Mouse (Mus musculus) right cerebral cortex, postnatal 4 days (tissue): ENCODE data around the gene Psmd3.
A peak's percentile ranks its signal among the peaks of the same experiment; 100 is the strongest.
"Not testable (repeated sequence)": the region's sequence is repeated elsewhere in the genome, so short reads cannot be mapped to it uniquely, and the experiment has no call there.

Source experiments
- DNase-seq: peaks from one replicate; pipeline ENCODE4 v3.0.0-alpha.2; 2022

Psmd3 gene

DNA sequence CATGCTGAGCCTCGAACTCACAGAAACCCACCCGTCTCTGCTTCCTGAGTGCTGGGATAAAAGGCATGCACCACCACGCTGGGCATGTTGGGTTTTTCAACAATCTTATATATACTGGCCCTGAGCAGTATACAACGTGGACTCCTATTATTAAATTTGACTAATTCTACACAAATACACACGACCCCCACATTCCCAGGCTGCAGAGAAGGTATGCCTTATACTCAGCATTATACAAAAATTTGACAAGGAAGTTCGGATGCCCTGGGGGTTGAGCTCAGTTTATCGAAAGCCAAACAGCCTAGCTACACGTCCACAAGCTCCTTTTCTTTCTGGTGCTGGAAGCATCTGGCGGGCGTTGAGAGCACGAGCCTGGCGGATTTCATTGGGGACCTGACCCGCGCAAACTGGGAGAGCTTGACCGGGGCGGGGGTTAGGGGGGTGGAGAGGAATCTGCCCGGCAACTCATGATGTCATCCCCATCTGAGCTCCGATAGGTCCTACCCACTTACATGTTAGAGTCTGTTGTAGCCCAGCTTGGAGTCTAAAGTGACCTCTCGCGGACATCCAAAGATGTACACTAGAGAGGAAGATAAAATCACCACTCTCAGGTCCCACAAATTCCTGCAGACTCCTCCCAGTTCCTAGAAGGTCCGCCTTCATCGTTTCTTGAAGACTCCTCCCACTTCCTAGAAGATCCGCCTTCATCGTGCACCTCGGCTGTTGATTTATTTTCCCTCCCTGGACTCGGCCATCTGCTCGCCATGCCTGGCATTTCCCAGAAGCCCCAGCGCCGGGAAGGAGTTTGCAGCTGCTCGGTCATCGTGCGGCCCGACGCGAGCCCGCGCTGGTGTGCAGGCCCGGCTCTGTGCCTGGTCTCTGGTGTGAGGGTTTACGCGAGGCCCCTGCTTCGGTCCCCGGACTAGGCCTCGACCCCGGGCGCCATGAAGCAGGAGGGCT lies at the start of gene Psmd3:
Gene Psmd3, plus strand, starts transcription at position 769 of the 960 bp plus-strand sequence.
- DNase-seq: peak; percentile 91

DNA sequence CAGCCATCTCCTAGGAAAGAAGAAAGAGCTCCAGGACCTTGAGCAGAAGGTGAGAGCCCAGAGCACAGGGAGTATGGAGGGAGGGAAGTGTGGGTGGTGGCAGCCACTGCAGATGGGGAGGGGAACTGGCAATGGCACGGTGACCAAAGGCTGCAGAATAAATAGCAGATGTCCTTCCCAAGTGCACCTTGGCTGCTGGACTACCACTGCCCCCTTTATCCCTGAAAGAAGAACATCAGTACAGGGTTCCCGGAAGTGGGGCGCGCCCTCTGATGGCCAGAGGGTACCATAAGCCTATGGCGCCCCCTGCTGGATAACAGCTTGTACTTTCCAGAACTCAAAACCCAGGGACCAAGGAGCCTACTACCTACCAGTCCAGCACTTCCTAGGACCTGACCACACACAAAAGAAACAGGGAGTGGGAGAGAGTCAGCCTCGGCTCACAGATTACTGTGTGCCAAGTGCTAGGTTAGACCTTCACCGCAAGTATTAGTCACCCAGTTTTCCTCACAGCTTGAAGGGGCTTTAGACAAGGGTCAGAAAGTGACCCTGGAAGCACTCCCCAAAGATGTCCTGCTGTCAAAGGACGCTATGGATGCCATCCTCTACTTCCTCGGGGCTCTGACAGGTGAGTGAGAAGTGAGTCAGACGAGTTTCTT lies 46.9 kb upstream of the Psmd3 start:
- peak; percentile 7 for DNase-seq

DNA sequence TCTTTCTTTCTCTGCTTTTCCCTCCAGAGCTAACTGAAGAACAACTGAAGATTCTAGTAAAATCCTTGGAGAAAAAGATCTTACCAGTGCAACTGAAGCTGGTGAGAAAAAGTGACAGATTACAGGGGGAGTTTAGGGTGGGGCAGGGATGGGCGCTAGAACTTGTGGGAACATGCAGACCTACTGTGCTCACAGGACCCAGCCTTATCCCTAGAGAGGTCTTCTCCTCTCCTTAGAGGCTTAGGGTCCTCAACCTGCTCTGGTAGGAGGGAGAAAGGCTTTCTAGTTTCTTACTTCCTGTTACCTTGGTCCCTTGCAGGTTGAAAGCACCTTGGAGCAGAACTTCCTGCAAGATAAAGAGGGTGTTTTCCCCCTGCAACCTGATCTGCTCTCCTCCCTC lies 44.9 kb upstream of the Psmd3 start:
- no peak for DNase-seq

DNA sequence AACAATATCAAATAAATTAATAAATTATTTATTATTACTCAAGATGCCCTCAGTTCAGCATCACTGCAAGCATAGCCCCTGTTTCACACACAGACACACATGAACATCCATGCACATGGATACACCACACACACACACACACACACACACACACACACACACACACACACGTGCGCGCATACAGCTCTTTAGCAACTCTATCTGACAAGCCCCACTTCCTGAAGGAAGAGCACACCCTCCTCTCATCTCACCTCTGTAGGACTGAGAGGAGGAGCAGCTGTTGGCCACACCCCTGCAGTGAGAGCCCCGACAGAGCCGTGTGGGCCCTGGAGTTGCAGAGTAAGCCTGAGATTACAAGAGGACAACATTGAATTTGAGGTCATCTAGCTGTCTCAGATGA lies 42.3 kb upstream of the Psmd3 start:
- no peak for DNase-seq

DNA sequence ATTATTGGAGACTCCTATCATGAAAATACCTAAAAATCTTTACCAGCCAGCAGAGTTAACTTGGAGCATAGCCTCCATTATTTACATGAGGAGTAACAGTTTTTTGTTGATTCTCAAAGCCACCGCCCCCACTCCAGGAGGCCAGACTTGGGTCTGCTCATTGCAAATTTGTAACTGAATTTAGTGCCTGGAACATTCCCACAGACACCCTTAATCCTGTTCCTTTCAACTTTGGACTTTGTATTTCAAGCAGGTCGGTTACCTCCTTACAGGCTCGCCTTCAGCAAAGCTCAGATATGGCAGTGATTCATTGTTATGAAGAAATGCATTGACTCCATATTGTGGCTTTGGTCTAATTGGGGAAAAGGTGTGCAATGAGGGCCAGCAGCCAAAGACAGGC lies 37.6 kb upstream of the Psmd3 start:
- no peak for DNase-seq

DNA sequence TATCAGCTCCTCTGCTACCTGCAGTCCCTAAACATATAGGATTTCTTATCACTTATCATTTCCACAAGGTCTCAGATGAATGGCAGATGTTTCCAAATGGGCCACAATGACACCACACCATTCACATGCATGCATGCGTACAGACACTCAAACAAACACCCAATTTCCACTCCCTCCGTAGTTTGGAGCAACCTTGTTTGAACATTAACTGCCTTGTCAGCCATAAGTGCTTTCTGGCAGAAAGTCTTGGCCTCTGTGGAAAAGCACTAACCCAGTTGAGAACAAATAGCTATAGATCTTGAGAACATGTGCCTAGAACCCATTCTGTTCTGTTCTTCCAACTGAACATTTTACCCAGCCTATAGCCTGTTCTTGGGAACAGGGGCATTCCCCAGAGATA lies 36.4 kb upstream of the Psmd3 start:
- DNase-seq: no peak

DNA sequence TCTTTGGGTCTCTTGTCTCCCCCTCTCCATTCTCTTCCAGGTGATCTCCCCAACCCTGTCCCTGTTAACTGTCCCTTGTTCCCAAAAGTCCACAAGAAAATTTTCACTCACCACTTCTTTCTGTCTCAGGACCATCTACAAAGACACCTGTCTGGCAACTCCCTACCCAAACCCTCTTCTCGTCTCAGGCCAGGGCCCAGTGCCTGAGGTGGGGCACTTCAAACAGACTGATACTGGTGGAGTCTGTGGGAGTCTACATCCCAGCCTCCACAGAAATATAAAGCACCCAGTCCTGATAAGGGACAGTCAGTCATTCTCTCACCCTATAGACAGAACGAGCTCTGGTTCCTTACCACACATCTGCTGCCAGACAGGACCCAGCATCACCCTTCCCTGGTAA lies 35.9 kb upstream of the Psmd3 start, which contains the start of gene Gsdma2:
Gene Gsdma2, plus strand, starts transcription at position 301 of the 400 bp plus-strand sequence.
- DNase-seq: no peak

DNA sequence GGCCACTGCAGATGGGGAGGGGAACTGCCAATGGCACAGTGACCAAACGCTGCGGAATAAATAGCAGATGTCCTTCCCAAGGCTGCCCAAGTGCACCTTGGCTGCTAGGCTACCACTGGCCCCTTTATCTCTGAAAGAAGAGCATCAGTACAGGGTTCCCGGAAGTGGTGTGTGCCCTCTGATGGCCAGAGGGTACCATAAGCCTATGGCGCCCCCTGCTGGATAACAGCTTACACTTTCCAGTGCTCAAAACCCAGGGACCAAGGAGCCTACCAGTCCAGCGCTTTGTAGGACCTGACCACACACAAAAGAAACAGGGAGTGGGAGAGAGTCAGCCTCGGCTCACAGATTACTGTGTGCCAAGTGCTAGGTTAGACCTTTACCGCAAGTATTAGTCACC lies 27.3 kb upstream of the Psmd3 start:
- DNase-seq: peak; percentile 21

DNA sequence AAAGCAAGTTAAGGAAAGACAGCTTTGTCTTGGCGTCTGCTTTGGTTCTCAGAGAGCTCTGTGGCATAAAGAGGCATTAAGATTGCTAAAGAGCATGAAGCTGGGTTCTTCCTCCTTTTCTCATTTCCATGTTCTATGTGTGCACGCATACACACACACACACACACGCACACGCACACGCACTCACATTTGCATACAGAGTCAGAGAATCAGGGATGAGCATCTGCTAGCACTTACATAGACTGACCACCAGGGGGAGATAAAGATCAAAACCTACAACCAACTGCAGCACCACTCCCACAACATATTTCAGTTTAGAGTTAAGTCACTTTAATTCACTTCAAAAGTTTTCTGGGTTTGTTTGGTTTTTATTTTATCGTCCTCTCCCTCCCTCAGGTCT lies 21.8 kb upstream of the Psmd3 start:
- DNase-seq: peak; percentile 64

DNA sequence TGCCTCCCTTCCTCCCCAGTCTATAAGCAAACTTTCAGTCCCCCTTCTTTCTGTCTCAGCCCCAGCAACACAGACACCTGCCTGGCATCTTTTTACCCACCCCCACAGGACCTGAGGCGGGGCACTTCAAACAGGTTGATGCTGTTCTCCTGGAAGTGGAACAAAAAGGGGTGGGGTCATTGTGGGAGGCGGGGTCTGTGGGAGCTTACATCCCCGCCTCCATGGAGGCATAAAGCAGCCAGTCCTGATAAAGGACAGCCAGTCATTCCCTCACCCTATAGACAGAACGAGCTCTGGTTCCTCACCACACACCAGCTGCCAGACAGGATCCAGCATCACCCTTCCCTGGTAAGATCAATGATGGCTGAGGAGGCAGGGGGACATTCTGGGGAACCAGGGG lies 18.3 kb upstream of the Psmd3 start, which contains the start of gene Gsdma:
Gene Gsdma, plus strand, starts transcription at position 261 of the 400 bp plus-strand sequence.
- no peak for DNase-seq

DNA sequence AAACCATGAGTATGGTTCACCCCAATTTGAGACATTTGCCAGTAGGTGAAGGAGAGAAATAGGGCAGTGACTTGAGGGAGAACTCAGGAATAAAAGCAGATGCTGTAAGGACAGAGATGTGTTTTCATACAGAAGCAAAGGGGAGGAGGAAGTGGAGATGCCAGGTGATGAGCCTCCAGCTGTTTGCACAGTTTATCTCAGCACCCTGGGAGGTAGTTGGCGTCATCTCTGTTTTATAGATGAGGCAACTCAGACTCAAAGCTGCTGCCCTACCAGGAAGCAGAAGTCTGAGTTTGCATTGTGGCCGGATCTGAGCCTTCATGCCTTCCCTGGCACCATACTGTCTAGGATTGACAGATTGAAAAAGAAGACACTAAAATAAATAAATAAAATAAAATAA lies 13.4 kb upstream of the Psmd3 start:
- DNase-seq: no peak

DNA sequence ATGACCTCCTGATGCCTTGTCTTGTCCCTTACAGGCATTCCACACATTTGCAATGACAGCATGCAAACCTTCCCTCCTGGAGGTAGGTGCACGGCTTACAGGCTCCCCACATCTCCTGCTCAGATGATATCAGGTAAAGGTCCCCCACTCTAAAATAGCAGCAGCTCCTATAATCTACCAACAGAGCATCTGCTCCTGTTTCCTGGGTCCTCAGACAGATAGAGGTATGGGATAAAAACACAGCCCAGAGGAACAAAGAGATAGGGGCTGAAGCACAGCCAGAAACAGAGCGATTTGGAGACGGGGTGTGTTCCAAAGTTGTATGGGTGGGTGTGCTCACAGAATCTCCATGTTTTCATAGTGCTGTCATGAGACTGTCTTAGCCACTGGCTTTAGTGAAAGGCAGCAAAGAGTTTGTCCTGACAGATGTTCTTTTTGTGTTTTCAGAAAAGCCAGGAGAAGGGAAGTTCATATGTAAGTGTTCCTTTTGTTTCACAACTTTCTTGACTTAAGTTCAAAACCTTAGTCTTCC lies 11.0 kb upstream of the Psmd3 start:
- DNase-seq: no peak

DNA sequence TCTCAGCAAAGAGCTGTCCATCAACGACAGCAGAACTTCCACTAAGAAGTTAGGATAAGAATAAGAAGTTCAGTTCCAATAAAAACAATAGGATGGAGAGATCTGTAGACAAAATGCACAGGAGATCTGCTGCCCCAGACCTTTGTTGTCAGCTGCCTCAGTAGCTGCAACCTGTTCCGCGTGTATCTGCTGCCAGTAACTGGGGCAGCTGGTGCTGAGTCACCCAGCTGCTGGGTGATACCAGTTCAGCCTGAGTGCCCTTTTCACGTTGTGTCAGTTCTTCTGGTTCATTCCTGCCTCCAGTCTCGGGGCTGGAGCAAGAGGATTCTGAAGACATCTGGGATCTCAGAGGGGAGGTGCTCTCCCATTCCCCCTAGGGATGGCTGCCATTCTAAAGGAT lies 10.5 kb upstream of the Psmd3 start:
- no peak for DNase-seq

DNA sequence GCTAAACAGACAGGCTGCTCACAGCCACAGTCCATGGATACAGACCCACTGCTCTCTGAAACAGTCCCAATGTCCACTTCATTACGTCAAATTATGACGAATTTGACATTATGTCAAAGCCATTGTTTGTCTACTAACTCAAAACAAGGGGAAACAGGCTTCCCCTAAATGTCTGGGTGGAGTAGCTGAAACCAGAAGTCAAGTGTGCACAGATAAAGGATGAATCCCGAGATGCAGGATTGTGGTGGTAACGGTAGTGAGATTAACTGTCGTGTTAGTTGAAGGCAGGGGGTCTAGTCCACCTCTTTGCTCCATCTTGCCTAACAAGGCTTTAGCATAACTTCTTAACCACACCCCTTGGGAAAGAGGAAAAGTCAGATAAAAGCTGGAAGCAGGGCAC lies 9.9 kb upstream of the Psmd3 start:
- no peak for DNase-seq

DNA sequence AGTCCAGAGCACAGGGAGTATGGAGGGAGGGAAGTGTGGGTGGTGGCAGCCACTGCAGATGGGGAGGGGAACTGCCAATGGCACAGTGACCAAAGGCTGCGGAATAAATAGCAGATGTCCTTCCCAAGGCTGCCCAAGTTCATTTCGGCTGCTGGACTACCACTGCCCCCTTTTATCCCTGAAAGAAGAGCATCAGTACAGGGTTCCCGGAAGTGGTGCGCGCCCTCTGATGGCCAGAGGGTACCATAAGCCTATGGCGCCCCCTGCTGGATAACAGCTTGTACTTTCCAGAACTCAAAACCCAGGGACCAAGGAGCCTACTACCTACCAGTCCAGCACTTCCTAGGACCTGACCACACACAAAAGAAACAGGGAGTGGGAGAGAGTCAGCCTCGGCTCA lies 9.2 kb upstream of the Psmd3 start:
- peak; percentile 41 for DNase-seq

DNA sequence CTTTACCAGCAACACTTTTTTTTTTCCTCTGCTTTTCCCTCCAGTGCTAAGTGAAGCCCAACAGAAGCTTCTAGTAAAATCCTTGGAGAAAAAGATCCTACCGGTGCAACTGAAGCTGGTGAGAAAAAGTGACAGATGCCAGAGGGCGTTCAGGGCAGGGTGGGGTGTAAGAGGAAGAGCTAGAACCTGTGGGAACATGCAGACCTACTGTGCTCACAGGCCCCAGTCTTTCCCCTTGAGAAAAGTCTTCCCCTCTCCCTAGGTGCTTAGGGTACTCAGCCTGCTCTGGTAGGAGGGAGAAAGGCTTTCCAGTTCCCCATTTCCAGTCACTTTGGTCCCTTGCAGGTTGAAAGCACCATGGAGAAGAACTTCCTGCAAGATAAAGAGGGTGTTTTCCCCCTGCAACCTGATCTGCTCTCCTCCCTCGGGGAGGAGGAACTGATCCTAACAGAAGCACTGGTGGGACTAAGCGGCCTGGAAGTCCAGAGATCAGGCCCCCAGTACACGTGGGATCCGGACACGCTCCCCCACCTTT lies 6.5 kb upstream of the Psmd3 start:
- DNase-seq: no peak

DNA sequence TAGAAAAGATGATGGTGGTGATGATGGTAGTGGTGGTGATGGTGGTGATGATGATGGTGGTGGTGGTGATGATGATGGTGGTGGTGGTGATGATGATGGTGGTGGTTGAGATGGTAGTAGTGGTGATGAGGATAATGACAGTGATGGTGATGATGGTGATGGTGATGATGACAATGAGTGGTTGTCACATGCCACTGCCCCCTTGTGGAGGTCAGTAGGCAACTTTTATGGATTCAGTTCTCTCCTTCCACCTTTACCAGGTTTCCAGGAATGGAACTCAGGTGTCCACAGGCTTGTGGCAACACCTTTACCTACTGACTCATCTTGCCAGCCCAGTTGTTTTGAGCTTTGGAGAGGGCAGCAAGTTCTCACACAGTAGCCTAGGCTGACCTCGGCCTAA lies 2.3 kb upstream of the Psmd3 start:
- no peak for DNase-seq

DNA sequence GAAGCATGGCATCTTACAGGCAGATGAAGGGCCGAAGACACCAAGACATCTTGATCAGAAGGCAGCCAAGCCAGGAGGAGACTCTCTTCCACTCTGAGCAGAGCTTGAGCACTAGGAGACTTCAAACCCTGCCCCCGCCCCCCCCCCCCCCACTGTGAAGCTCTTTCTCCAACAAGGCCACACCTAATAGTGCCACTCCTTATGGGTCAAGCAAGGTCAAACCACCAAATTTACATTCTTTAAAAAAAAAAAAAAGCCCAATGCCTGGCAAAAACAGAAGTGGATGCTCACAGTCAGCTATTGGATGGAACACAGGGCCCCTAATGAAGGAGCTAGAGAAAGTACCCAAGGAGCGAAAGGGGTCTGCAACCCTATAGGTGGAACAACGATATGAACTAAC lies 1.8 kb upstream of the Psmd3 start:
- not testable (repeated sequence) for DNase-seq

DNA sequence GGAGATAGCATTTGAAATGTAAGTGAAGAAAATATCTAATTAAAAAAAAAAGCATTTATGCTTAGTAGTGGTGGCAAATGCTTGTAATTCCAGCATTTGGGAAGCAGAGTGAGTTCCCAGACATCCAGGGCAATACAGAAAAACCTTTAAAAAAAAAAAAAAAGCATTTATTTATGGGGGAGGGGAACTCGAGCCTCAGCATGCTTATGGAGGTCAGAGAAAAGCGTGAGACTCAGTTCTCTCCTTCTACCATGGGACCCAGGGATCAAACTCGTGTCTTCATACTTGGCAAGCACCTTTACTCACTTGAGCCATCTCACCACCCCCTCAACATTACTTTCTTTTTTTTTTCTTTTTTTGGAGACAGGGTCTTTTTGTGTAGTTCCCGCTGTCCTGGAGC lies 1.2 kb upstream of the Psmd3 start:
- DNase-seq: no peak

DNA sequence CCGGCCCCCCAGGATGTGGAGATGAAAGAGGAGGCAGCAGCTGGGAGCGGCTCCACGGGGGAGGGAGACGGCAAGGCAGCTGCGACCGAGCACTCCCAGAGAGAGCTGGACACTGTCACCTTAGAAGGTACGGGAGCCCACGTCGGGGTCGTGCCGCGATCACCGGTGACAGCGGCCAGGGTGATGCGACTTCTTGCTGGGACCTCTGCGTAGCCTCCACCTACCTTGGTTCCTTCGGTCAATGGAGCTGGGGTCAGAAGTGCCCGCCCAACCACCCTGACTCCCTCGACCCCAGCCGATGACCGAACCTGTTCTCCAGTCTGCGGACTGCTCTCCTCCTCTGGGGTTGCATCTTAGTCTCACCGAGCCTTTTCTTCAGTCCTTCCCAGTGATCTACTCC lies 457 bp downstream of the Psmd3 start:
- peak; percentile 20 for DNase-seq

DNA sequence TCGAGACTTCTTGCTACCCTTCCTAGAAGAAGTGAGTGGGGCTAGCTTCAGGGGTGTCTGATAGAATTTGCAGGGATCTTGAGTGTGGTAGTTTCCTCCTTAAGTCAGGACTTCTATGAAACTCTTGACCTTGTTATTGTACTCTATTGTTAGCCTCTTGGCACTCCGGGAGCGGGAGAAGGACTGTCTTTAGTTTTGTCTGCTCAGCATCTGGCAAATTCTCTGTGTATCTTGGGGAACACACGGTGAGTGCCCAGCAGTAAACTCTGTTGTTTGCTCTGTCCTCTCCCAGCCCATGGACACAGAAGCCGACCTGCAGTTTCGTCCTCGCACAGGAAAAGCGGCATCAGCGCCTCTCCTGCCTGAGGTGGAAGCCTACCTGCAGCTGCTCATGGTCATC lies 3.3 kb downstream of the Psmd3 start:
- no peak for DNase-seq

DNA sequence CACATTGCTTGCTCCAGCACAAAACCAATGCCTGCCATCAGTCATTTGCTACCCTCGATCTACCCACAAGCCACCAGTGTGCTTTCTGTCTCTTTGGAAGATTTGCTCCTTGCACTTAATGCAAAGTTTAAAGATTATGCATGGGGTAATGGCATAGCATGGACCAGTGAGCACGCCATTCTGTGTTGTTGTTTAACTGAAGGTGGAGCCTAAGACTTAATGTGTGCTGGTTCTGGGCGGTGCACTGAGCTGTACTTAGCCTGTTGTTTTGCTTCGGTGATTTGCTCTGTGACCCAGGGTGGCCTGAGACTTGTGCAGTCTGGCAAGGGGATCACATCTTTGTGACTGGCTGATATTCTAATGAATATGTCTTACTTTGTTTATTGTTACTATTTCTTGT lies 4.6 kb downstream of the Psmd3 start:
- DNase-seq: no peak

DNA sequence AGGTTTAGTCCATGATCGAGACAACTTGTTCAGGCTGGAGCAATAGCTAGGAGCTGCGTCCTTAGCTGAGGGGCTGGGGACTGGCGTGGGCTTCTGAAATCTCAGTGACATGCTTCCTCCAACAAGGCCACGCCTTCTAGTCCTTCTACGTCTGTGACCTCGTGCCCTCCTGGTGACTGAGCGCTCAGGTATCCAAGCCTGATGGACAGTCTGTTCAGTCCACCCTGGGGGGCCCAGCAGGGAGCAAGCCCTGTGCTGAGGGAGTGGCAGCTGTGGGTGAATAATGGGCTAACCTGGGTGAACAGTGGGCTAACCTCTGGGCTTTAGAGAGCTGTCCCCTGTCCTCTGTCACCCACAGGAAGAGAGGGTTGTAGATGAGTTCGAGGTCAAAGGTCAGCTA lies 5.7 kb downstream of the Psmd3 start:
- DNase-seq: no peak

DNA sequence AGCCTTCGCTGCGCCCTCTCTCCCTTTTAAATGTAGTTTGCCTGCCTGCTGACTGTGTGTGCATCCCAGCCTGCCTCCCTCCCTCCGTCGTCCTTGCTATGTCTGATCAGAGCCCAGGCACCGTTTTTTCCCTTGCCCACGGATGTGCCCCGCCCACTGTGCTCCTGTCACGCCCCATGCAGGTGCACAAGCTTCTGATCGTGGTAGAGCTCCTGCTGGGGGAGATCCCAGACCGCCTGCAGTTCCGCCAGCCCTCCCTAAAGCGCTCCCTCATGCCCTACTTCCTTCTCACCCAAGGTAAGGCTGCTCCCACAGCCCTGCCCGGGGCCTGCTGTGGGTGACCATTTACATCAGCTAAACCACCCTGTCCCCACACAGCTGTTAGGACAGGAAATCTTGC lies 10.8 kb downstream of the Psmd3 start:
- no peak for DNase-seq
